In the genomic region with DNA sequence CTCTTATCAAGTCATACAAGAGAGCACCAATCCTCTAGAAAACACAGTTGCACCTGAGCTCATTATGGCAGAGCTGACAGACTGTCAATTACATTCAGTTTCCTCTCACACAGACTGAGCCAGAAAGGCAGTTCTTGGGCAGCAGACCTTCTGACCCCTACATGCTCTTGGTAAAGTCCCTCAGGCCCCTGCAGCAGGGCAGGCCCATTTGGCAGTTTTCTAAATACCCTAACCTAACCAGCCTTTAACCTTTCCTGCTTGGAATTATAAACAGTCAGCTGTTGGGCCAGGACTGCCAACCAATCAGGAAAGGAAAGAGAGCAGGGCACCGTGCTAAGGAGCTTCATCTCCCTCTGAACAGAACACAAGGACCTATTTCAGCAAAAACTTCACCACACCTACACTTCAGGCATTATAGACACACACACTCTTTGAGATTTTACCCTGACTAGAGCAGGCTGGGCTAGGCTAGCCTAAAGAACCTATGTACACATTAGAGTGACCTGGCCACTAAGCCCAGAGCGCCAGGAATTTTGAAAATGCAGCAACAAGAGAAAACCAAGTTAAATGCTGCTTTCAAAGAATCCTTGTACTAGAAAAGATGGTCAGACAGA, we compare ENCODE assay signal across 13 mouse cellular contexts. TPM values are rescaled to one million over a fixed set of nuclear protein-coding genes. Genes with fewer than 3 reads are reported as not detected.
DNase-seq lines count a peak whose midpoint lies in the region; ATAC-seq and TF ChIP-seq lines count a peak whose summit lies in the region.
"Had no signal": no experiment of that assay in that cellular context is flagged by ENCODE, and none has a peak within 500 bp of the region (broad histone marks: within the 10 kb centered on the region; RNA-seq: fewer than 3 reads in every experiment).

No protein-coding gene starts in this region.

- H3K9ac ChIP-seq in hindbrain, postnatal 0 days (replicated peaks; ENCODE audit: low read length) = no peak overlapping the region
- H3K9ac ChIP-seq in hindbrain, embryonic 14.5 days = no peak overlapping the region
- peak overlapping the region; percentile 5; the same call in 1 of the 2 replicates for H3K9ac ChIP-seq in liver, embryonic 13.5 days
- H3K9ac ChIP-seq in liver, postnatal 0 days (replicated peaks) = no peak overlapping the region
- H3K9ac ChIP-seq: neural tube, embryonic 13.5 days had no signal

- peaks cover 7% of the 10 kb centered on the region for H3K4me1 ChIP-seq in hindbrain, postnatal 0 days (ENCODE audit: insufficient read depth, low read length)
- 0 out of 2 replicates have a peak, but pooled peaks cover 6% of the 10 kb centered on the region for H3K4me1 ChIP-seq in hindbrain, embryonic 14.5 days (replicated peaks; ENCODE audit: control insufficient read depth, insufficient read depth, low read length)
- H3K4me1 ChIP-seq in liver, embryonic 13.5 days (replicated peaks) = peaks cover 70% of the 10 kb centered on the region
- H3K4me1 ChIP-seq in liver, postnatal 0 days (ENCODE audit: insufficient read depth) = peaks cover 32% of the 10 kb centered on the region
- peaks cover 8% of the 10 kb centered on the region; the same call in 1 of the 2 replicates for H3K4me1 ChIP-seq in cortical plate, adult 2 months (ENCODE audit: control insufficient read depth, insufficient read depth, low read length)
- H3K4me1 ChIP-seq in small intestine, adult 2 months (ENCODE audit: control insufficient read depth, insufficient read depth, insufficient read length, low read length) = peaks cover 21% of the 10 kb centered on the region

- peaks cover 55% of the 10 kb centered on the region; the same call in 1 of the 2 replicates for H3K36me3 ChIP-seq in hindbrain, postnatal 0 days (ENCODE audit: insufficient read depth, low read length)
- H3K36me3 ChIP-seq in hindbrain, embryonic 14.5 days (replicated peaks; ENCODE audit: control insufficient read depth, insufficient read depth) = peaks cover 78% of the 10 kb centered on the region
- H3K36me3 ChIP-seq in liver, embryonic 13.5 days = peaks cover 87% of the 10 kb centered on the region
- peaks cover 69% of the 10 kb centered on the region for H3K36me3 ChIP-seq in liver, postnatal 0 days (replicated peaks; ENCODE audit: insufficient read depth, low read length)
- H3K36me3 ChIP-seq in small intestine, adult 2 months (ENCODE audit: control insufficient read depth, insufficient read depth, low read length) = peaks cover 79% of the 10 kb centered on the region

- H3K9me3 ChIP-seq in hindbrain, postnatal 0 days (ENCODE audit: low read length) = no peaks in the 10 kb centered on the region
- H3K9me3 ChIP-seq in hindbrain, embryonic 14.5 days (ENCODE audit: control insufficient read depth, low read length) = no peaks in the 10 kb centered on the region
- H3K9me3 ChIP-seq in liver, embryonic 13.5 days (replicated peaks) = no peaks in the 10 kb centered on the region
- no peaks in the 10 kb centered on the region for H3K9me3 ChIP-seq in liver, postnatal 0 days (ENCODE audit: low read length)
- H3K9me3 ChIP-seq: neural tube, embryonic 13.5 days had no signal

- peak overlapping the region; percentile 69; the same call in 1 of the 2 replicates for H3K27ac ChIP-seq in hindbrain, postnatal 0 days
- H3K27ac ChIP-seq in hindbrain, embryonic 14.5 days = no peak overlapping the region
- H3K27ac ChIP-seq in liver, embryonic 13.5 days = peak overlapping the region; percentile 36; the same call in 1 of the 2 replicates
- no peak overlapping the region for H3K27ac ChIP-seq in liver, postnatal 0 days (ENCODE audit: low read depth)
- 0 out of 2 replicates have a peak overlapping the region, but pooled peaks have one; percentile 1 for H3K27ac ChIP-seq in cortical plate, adult 2 months (ENCODE audit: insufficient read depth, low read length)
- peak overlapping the region; percentile 52 for H3K27ac ChIP-seq in small intestine, adult 2 months (ENCODE audit: insufficient read depth, low read depth, low read length)
- H3K27ac ChIP-seq: neural tube, embryonic 13.5 days had no signal

- TF ChIP-seq POLR2A in cortical plate, adult 2 months (IDR thresholded peaks at IDR 0.05; ENCODE audit: extremely low read depth, insufficient read depth, low read length) = no peak
- no peak for TF ChIP-seq POLR2A in small intestine, adult 2 months (IDR thresholded peaks at IDR 0.05; ENCODE audit: low read depth, low read length)

- H3K27me3 ChIP-seq in hindbrain, postnatal 0 days (ENCODE audit: insufficient read depth, low read length) = no peaks in the 10 kb centered on the region
- H3K27me3 ChIP-seq in hindbrain, embryonic 14.5 days (ENCODE audit: control insufficient read depth, insufficient read depth, low read length) = no peaks in the 10 kb centered on the region
- H3K27me3 ChIP-seq in liver, embryonic 13.5 days = no peaks in the 10 kb centered on the region
- no peaks in the 10 kb centered on the region for H3K27me3 ChIP-seq in liver, postnatal 0 days (ENCODE audit: insufficient read depth, low read length)
- H3K27me3 ChIP-seq in small intestine, adult 2 months (ENCODE audit: control insufficient read depth, insufficient read depth, low read length) = no peaks in the 10 kb centered on the region
- H3K27me3 ChIP-seq: neural tube, embryonic 13.5 days had no signal

- H3K4me2 ChIP-seq in hindbrain, postnatal 0 days (ENCODE audit: low read depth, low read length) = no peak overlapping the region
- H3K4me2 ChIP-seq in hindbrain, embryonic 14.5 days (replicated peaks) = no peak overlapping the region
- no peak overlapping the region for H3K4me2 ChIP-seq in liver, embryonic 13.5 days
- H3K4me2 ChIP-seq in liver, postnatal 0 days (ENCODE audit: low read depth, low read length) = no peak overlapping the region
- H3K4me2 ChIP-seq: heart, embryonic 11.5 days; neural tube, embryonic 13.5 days had no signal

- no peak for DNase-seq in hindbrain, postnatal 0 days (ENCODE audit: low spot score)
- DNase-seq in hindbrain, embryonic 14.5 days (ENCODE audit: low spot score) = no peak
- no peak for DNase-seq in liver, embryonic 13.5 days
- DNase-seq in liver, postnatal 0 days = no peak
- DNase-seq in gastrocnemius, postnatal 25 days = no peak
- DNase-seq: heart, postnatal 4 days; retina, postnatal 1 day; spleen, adult 18-20 months; thymus, postnatal 36 days had no signal

- no peak for ATAC-seq in hindbrain, postnatal 0 days
- ATAC-seq in hindbrain, embryonic 14.5 days (ENCODE audit: low FRiP score) = no peak
- no peak for ATAC-seq in liver, embryonic 13.5 days (ENCODE audit: low read depth)
- ATAC-seq in liver, postnatal 0 days = no peak

- WGBS in hindbrain, postnatal 0 days = 78% methylated on average over 2 of the region's 2 CpGs
- WGBS in hindbrain, embryonic 14.5 days = 92% methylated on average over 2 of the region's 2 CpGs
- 91% methylated on average over 2 of the region's 2 CpGs for WGBS in liver, embryonic 13.5 days (ENCODE audit: insufficient replicate concordance)
- 84% methylated on average over 2 of the region's 2 CpGs for WGBS in liver, postnatal 0 days (ENCODE audit: insufficient replicate concordance)
- WGBS in small intestine, adult 2 months = 74% methylated on average over 2 of the region's 2 CpGs

- no peak for TF ChIP-seq EP300 in liver, postnatal 0 days (IDR thresholded peaks at IDR 0.05; ENCODE audit: low read depth)

- TF ChIP-seq CTCF in hindbrain, postnatal 0 days (IDR thresholded peaks at IDR 0.05; ENCODE audit: low read depth) = no peak
- TF ChIP-seq CTCF in liver, postnatal 0 days (IDR thresholded peaks at IDR 0.05; ENCODE audit: low read depth) = no peak
- TF ChIP-seq CTCF in cortical plate, adult 2 months (IDR thresholded peaks at IDR 0.05; ENCODE audit: extremely low read depth, insufficient read depth, low read length) = no peak
- no peak for TF ChIP-seq CTCF in small intestine, adult 2 months (IDR thresholded peaks at IDR 0.05; ENCODE audit: extremely low read depth, insufficient read length, insufficient replicate concordance, low read depth, low read length)

- H3K4me3 ChIP-seq in hindbrain, postnatal 0 days (ENCODE audit: low read length) = no peak overlapping the region
- no peak overlapping the region for H3K4me3 ChIP-seq in hindbrain, embryonic 14.5 days (replicated peaks; ENCODE audit: low read length)
- H3K4me3 ChIP-seq in liver, embryonic 13.5 days (replicated peaks) = no peak overlapping the region
- no peak overlapping the region for H3K4me3 ChIP-seq in liver, postnatal 0 days (ENCODE audit: low read depth, low read length)
- H3K4me3 ChIP-seq in cortical plate, adult 2 months (ENCODE audit: insufficient read depth, low read length) = no peak overlapping the region
- H3K4me3 ChIP-seq in small intestine, adult 2 months (ENCODE audit: low read depth, low read length) = no peak overlapping the region
- H3K4me3 ChIP-seq: neural tube, embryonic 13.5 days had no signal

RNA-seq across cellular contexts. Expression of a gene that starts 8.1 kb away (rescaled TPM):
- 44.0 and 60.1 TPM in 2 replicates for total RNA-seq in hindbrain, postnatal 0 days (2014; rRNA removed)
- polyA plus RNA-seq in hindbrain, postnatal 0 days (2015; fragmentation: Nextera tagmentation; extraction: Ambion mirVana) = 18.2 TPM in 2 replicates
- polyA plus RNA-seq in hindbrain, embryonic 14.5 days (2014; fragmentation: Nextera tagmentation; extraction: Ambion mirVana) = 47.6 and 52.9 TPM in 2 replicates
- 9.1 and 10.3 TPM in 2 replicates for polyA plus RNA-seq in liver, embryonic 13.5 days (2015; fragmentation: Nextera tagmentation; extraction: Ambion mirVana)
- 6.3 and 7.1 TPM in 2 replicates for polyA plus RNA-seq in liver, postnatal 0 days (2015; fragmentation: Nextera tagmentation; extraction: Ambion mirVana)
- polyA plus RNA-seq in cortical plate, adult 2 months (2012; rRNA removed) = 49.5 and 52.8 TPM in 2 replicates
- polyA plus RNA-seq in small intestine, adult 2 months (2012; rRNA removed) = 34.6 and 99.1 TPM in 2 replicates
- total RNA-seq in gastrocnemius, postnatal 25 days (2021) = 10 to 100 TPM; 24.5 to 26.8 TPM

Comparison
In these comparisons a context has a peak if more than half of its experiments do, and no peak if none do; other contexts are left out.
1. H3K27ac ChIP-seq: peak in hindbrain, postnatal 0 days (single experiment), liver, embryonic 13.5 days (single experiment), cortical plate, adult 2 months (single experiment) and small intestine, adult 2 months (single experiment); none in hindbrain, embryonic 14.5 days (single experiment) and liver, postnatal 0 days (single experiment).